Mouse (Mus musculus) spleen, adult 2 months (tissue): ENCODE measurements at regions not wholly inside any gene's neighbourhood (a gene's known extent, or its start where the extent isn't known, plus 50 kb on each side); places are given as distances from the start of the nearest gene placed in this dataset.

Source experiments
- CTCF ChIP-seq: fragments of 200-500 bp; IDR thresholded peaks from 2 replicates; pipeline ENCODE4 v1.5.1; 2011; ENCODE audit warnings: mild to moderate bottlenecking, inconsistent platforms; ENCODE audit not compliant: insufficient read depth, insufficient read length, insufficient replicate concordance; ENCODE audit errors: extremely low read depth
- POLR2A ChIP-seq: fragments of 200-500 bp; IDR thresholded peaks from 2 replicates; pipeline ENCODE4 v1.6.1; 2011; ENCODE audit warnings: low read depth, low read length, inconsistent platforms

GRCm38 (mm10) chr17:4319141-4319540, 623.1 kb upstream of the Nox3 start:
- no peak for TF ChIP-seq POLR2A
- TF ChIP-seq CTCF: no peak
